Mouse (Mus musculus): ENCODE results near the gene Heatr4.
A peak's percentile ranks its signal among the peaks of the same experiment; 100 is the strongest.

Heatr4 gene

GRCm38 (mm10) chr12:83998341-83999107 lies 13.9 kb upstream of the Heatr4 start:
- DNase-seq (ENCODE audit: low spot score in 2 of 2), result peak in 1 of 2 experiments; percentile 45

GRCm38 (mm10) chr12:83997221-83997620 lies 12.6 kb upstream of the Heatr4 start:
- no peak for DNase-seq (ENCODE audit: low spot score in 2 of 2)

GRCm38 (mm10) chr12:83989378-83989777 lies 4.7 kb upstream of the Heatr4 start:
- no peak for DNase-seq (ENCODE audit: low spot score in 2 of 2)

GRCm38 (mm10) chr12:83988483-83988882 lies 3.8 kb upstream of the Heatr4 start:
- no peak for DNase-seq (ENCODE audit: low spot score in 2 of 2)

- peak; percentile 69 to 70 for DNase-seq (ENCODE audit: low spot score in 2 of 2)
Observed at GRCm38 (mm10) chr12:83987583-83988441, 3.2 kb upstream of the Heatr4 start, which contains the start of gene Acot2. Gene Acot2 (plus strand): TSS chr12:83987861.

- DNase-seq (ENCODE audit: low spot score in 2 of 2), result no peak
Observed at GRCm38 (mm10) chr12:83987242-83987582, 2.6 kb upstream of the Heatr4 start.

GRCm38 (mm10) chr12:83981615-83982014 lies 3.0 kb downstream of the Heatr4 start:
- no peak for DNase-seq (ENCODE audit: low spot score in 2 of 2)

- DNase-seq (ENCODE audit: low spot score in 2 of 2), result no peak
Observed at GRCm38 (mm10) chr12:83978862-83979261, 5.8 kb downstream of the Heatr4 start.

- DNase-seq (ENCODE audit: low spot score in 2 of 2), result peak in 1 of 2 experiments; percentile 42
Observed at GRCm38 (mm10) chr12:83972117-83972516, 12.5 kb downstream of the Heatr4 start.

- DNase-seq (ENCODE audit: low spot score in 2 of 2), result no peak
Observed at GRCm38 (mm10) chr12:83965235-83965634, 19.4 kb downstream of the Heatr4 start.

- DNase-seq (ENCODE audit: low spot score in 2 of 2), result no peak
Observed at GRCm38 (mm10) chr12:83958278-83958677, 26.4 kb downstream of the Heatr4 start.

GRCm38 (mm10) chr12:83951711-83952575 lies 32.7 kb downstream of the Heatr4 start:
- no peak for DNase-seq (ENCODE audit: low spot score in 2 of 2)

- peak in 1 of 2 experiments; percentile 32 for DNase-seq (ENCODE audit: low spot score in 2 of 2)
Observed at GRCm38 (mm10) chr12:83950840-83951701, 33.6 kb downstream of the Heatr4 start.

GRCm38 (mm10) chr12:83950493-83950839 lies 34.2 kb downstream of the Heatr4 start, which contains the start of gene Riox1:
Gene Riox1 (plus strand): TSS chr12:83950608.
- peak; percentile 73 to 77 for DNase-seq (ENCODE audit: low spot score in 2 of 2)

- DNase-seq (ENCODE audit: low spot score in 2 of 2), result no peak
Observed at GRCm38 (mm10) chr12:83949776-83950492, 34.7 kb downstream of the Heatr4 start.

GRCm38 (mm10) chr12:83949043-83949442 lies 35.6 kb downstream of the Heatr4 start:
- DNase-seq (ENCODE audit: low spot score in 2 of 2), result no peak

GRCm38 (mm10) chr12:83947260-83947811 lies 37.3 kb downstream of the Heatr4 start:
- DNase-seq (ENCODE audit: low spot score in 2 of 2), result no peak

- DNase-seq (ENCODE audit: low spot score in 2 of 2), result no peak
Observed at GRCm38 (mm10) chr12:83941938-83942337, 42.7 kb downstream of the Heatr4 start.

GRCm38 (mm10) chr12:83940031-83940430 lies 44.6 kb downstream of the Heatr4 start:
- no peak for DNase-seq (ENCODE audit: low spot score in 2 of 2)

- no peak for DNase-seq (ENCODE audit: low spot score in 2 of 2)
Observed at GRCm38 (mm10) chr12:83939332-83939731, 45.3 kb downstream of the Heatr4 start.
